Mouse (Mus musculus): ENCODE results near the gene Cnnm3.

- TF ChIP-seq POLR2A (IDR thresholded peaks at IDR 0.05; ENCODE audit: insufficient read length, low read depth) (no peak), TCF12 (IDR thresholded peaks at IDR 0.05; ENCODE audit: insufficient read depth, poor library complexity, severe bottlenecking) (no peak), MAX (IDR thresholded peaks at IDR 0.05; ENCODE audit: low read depth) (no peak)
These were observed 19.1 kb upstream of the Cnnm3 start for GRCm38 (mm10) chr1:36492416-36493139.

All from myocyte (in vitro differentiated cells).